Mouse (Mus musculus) activated CD4-positive, CD25-positive, alpha-beta regulatory T cell, adult 9 weeks (primary cell): Measurements from ENCODE around the gene Mphosph10. TPM values are rescaled to one million over a fixed set of nuclear protein-coding genes. Genes with fewer than 3 reads are reported as not detected.

Experiments
- polyA plus RNA-seq: library from polyadenylated mRNA; unstranded; fragments of 100-300 nt; shearing (Covaris generic); gene quantifications from one replicate; pipeline ENCODE4 v1.2.1, GENCODE M21; 2017

Gene Mphosph10
- 52.1 TPM for polyA plus RNA-seq

DNA sequence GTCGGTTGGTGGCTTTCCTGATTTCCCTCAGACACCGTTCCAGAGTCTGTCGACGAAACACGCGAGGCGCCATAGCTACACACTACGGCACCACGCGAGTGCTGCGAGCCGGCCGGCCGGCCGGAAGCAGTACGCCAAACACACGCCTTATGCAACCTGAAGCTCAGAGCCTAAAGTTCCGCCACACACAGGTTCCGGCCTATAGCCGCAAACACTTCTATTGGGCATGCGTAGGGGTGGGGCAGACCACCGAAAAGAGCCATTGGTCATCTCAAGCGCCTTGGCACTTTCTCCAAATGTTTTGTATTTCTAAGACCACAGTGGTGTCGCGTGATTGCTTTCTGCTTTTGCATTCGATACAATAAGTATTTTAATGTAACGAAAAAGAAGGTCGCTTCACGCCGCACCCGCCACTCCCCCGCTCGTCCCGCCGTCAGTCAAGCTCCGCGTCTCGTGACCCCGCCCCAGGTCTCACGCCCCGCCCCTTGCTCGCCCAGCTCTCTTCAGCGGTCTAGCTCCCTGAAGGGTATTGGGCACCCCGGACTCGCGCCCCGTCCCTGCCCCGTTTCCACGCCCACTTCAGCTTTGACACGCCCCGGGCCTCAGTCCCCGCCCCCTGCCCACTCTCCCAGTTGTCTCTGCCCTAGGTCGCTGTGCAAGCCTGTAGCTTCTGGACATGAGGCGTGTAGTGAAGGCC lies at the start of gene Mphosph10, which contains the start of gene Mcee:
Gene Mphosph10, minus strand, starts transcription at position 147 of the 697 bp plus-strand sequence.
Gene Mcee, plus strand, starts transcription at position 486 of the 697 bp plus-strand sequence.

DNA sequence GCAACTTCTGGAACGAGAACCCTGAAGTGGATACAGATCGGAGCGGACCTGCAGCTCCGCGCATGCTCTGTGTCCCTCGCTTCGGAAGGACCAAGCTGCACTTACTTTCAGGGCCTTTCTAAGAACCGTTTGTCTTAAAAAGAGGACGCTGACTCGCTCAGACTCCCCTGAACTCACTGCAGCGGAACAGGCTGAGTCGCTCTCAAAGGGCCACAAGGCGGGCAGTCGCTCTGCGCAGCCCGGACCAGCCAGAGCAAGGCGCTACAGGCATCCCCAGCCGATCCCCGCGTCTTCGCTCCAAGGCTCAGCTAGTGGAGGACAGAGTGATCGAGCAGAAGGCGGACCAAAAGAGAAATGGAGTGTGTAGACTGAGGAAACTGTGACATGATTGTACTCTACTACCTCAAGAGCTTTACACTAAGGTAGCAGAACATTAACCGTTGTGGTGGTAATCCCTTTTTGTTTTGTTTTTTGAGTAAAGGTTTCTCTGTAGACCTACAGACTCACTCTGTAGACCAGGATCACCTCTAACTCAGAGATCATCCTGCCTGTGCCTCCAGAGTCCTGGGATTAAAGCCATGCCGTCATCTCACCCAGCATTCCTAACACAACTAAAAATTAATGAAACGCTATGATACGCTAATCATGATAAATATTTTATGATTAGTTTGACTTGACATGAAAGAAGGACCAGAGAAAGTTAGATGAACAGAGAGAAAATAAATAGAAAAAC lies 18.1 kb downstream of the Mphosph10 start, which contains the start of gene Fan1:
Gene Fan1, minus strand, starts transcription at position 266 of the 733 bp plus-strand sequence.

Other genes with a start within 250 kb of the Mphosph10 start
- 9.8 TPM for gene Trpm1, start 238.4 kb downstream of the Mphosph10 start, polyA plus RNA-seq
- 8.9 TPM for gene Mtmr10, start 104.6 kb downstream of the Mphosph10 start, polyA plus RNA-seq
- gene Fan1, start 18.2 kb downstream of the Mphosph10 start, polyA plus RNA-seq: 7.4 TPM
- 30.6 TPM for gene Mcee, start 339 bp upstream of the Mphosph10 start, polyA plus RNA-seq
- gene Apba2, start 109.4 kb upstream of the Mphosph10 start, polyA plus RNA-seq: not detected